Mouse (Mus musculus) forelimb bud, embryonic 11.5 days (tissue): ENCODE measurements at regions not wholly inside any gene's neighbourhood (a gene's known extent, or its start where the extent isn't known, plus 50 kb on each side); places are given as distances from the start of the nearest gene placed in this dataset.

Experiments
- DNase-seq: peaks from one replicate; pipeline ENCODE4 v3.0.0-alpha.2; 2012; ENCODE audit warnings: low read depth, low spot score

- no peak for DNase-seq
Observed at GRCm38 (mm10) chr12:25265066-25265465, 168.1 kb upstream of the Id2 start.

DNA sequence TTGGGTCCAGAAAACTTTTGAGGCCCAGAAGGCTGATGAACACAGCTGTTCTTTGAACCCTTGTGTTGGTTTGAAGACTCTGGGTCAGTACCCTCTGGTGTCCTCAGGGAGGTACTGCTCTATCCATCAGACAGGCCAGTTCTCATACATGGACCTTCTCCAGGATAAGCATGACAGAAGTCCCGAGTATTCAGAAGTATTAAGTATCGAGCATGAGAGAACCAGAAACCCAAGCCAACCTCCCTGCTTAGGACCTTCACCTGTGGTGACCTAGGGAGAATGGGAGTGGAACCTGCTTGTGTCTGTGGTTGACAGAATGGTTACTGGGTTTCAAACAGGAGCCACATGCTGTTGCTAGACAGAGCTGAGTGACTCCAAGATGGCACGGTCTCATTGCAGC lies 167.5 kb upstream of the Id2 start:
- DNase-seq = no peak

DNA sequence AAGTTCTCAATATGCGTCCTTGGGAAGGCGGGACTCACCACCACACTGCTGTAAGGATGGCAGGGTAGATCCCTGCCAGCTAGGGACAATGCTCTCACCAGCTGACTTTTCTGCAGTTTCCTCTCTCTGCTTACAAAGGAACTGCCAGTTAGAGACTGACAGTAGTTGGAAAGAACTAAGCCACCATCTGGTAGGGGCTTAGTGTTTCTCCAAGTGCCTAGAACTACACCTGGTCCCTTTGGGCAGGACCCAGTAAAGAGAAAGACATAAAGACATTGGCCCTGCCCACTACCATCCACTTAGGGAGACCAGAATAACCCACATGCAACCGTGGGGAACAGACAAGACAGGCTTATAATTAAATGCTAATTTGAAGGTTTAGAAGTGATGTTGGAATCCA lies 165.5 kb upstream of the Id2 start:
- no peak for DNase-seq

DNA sequence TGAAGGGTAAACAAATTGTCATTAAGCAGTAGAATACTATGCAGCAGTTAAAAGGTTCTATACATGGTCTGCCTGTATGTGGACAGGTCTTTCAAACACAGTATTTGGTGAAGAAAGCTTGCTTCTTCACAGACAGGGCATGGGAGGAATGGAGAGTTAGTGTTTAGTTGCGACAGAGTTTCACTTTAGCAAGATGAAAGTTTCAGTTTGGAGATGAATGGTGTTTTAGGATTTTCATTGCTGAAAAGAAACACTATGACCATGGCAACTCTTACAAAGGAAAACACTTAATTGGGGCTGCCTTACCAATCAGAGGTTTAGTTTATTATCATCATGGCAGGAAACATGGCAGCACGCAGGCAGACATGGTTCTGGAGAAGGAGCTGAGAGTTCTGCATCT lies 162.2 kb upstream of the Id2 start:
- DNase-seq = no peak

DNA sequence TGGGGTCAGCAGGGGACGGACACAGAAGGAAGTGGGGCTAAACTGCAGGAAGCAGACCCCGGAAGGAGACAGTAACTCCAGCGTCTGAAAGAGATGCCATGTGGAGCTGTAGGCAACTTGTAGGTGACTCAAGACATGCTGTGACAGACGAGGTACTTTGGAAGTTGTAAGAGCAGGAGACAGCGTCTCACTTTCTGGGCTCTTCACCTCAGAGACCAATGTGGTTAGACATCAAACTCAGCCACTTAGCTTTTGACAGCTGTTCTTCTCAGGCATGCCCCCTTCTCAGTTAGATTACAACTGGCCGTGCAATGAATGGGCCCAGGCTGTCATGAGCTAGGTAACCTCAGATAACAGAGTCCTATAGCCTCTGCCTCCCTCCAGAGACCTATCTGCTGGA lies 159.3 kb upstream of the Id2 start:
- DNase-seq = no peak

DNA sequence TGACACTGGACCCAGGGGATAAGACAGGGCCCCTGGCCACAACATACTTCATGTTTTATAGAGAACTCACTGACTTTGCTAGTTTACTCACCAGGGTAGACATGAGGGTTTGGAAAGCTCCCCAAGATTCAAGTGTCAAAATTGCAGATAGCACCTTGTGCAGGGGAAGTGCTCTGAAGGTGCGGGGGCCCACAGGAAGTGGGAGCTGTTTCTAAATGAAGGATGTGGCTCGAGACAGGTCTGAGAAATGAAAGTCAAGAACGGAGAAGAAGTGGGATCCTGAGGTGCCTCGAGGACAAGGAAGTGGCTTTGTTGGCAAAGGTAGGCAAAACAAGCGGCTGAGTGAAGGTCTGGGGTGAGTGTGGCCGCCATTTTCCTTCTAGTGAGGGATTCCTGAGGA lies 157.8 kb upstream of the Id2 start:
- no peak for DNase-seq

- DNase-seq = no peak
Observed at GRCm38 (mm10) chr12:25252776-25253510, 156.0 kb upstream of the Id2 start.

DNA sequence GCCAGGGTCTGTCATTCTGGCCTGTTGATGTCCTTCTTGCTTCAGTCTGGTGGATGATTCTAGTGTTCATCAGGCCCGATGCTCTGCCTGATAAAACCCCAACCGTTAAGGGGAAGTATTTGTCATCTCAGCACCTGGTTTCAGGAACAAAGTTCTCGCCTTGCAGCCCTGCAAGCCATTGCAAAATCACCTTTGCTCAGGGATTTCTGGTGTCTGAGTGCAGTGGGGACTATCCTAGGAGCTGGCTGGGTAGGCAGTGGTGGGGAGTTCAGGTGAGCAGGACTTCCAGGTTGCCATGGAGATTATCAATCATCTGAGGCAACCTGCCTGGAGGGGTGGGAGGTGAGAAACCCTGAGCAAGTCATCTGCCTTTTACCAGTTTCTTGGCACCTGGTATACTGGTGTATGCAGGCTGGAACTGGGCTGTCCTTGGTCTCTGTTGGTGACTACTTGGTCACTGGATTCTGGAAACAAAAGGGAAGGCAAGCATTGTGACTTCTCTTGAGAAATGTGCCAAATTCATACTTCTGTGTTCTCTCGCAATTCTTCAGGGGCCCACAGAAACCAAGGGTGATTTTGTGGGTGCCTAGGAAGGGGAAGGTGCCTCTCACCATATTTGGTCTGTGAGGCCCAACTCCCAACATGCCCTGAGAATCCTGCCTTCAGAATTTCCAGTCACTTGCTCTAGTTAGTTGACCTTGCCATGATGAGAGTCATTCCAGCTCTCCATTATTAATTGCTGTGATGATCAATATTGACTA lies 154.7 kb upstream of the Id2 start:
- DNase-seq = no peak

DNA sequence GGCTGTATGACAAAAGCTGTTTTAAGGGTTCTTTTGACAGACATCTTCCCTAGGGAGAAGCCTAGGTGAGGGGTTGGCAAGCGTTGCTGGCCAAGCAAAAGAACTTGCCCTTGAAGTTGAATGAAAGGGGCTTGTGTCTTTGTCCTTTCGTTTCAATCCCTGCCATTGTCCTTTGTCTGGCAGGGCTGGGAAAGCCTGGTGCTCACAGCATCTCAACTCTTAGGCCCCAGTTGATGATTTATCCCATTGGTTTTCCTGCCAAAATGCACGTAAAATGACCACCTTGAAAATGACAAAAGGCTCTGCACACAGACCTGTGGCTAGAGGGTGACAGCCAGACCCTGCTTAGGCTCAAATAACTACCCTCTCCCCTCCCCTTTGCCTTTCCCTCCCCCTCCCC lies 153.9 kb upstream of the Id2 start:
- no peak for DNase-seq

GRCm38 (mm10) chr12:25248681-25249366 lies 151.9 kb upstream of the Id2 start:
- DNase-seq = no peak

- no peak for DNase-seq
Observed at GRCm38 (mm10) chr12:25246566-25246965, 149.6 kb upstream of the Id2 start.

DNA sequence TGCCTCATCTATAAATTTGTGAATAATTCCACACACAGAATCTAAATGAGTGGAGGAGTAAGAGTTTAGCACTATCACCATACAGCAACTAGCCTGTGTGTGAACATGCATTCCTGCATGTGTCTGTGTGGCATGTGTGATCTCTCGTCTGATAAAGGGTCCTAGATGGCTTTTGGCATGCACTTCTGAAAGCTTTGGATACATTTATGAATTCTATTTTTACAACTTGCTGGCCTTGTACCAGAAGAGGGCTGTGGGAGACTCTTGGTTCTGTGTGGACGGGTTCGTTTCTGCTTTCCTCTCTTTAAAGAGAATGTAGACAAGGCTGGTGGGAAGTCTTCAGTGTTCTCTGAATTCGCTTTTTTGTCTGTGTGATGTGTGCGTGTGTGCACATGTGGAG lies 148.7 kb upstream of the Id2 start:
- DNase-seq = no peak

GRCm38 (mm10) chr12:25245251-25245650 lies 148.3 kb upstream of the Id2 start:
- DNase-seq = no peak

- DNase-seq = no peak
Observed at GRCm38 (mm10) chr12:25244666-25245065, 147.7 kb upstream of the Id2 start.

DNA sequence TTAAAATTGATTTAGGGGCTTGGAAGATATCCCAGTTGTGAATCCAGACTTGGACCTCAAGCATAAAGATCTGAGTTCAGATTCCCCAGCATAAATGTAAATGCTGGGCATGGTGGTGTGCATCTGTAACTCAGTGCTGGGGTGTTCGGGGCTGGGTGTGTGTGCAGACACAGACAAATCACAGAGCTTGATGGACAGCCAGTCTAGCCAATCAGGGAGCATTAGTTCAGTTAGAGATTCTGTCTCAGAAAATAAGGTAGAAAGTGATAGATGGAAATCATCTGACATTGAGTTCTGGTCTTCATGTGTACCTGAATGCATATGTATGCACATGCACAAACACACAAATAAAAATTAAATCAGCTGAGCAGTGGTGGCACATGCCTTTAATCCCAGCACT lies 147.0 kb upstream of the Id2 start:
- no peak for DNase-seq

GRCm38 (mm10) chr12:25242369-25242768 lies 145.4 kb upstream of the Id2 start:
- DNase-seq = no peak

DNA sequence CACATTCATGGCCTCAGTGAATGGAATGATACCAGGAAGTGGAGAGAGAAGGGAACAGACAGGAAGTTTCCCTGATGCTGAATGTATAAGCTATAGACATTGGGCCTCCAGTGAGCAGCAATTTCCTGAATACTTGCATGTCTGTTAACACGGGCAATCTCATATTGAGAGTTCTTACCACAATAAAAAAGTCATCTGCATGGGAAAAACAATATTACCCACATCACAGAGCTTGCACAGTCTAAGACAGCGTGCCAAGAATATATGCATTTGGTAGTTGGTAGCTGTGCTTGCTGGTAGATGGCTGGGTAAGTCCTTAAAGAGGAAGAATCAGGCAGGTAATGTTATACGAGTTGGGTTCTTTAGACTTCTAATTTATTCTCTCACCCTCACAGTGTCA lies 144.7 kb upstream of the Id2 start:
- DNase-seq = no peak

DNA sequence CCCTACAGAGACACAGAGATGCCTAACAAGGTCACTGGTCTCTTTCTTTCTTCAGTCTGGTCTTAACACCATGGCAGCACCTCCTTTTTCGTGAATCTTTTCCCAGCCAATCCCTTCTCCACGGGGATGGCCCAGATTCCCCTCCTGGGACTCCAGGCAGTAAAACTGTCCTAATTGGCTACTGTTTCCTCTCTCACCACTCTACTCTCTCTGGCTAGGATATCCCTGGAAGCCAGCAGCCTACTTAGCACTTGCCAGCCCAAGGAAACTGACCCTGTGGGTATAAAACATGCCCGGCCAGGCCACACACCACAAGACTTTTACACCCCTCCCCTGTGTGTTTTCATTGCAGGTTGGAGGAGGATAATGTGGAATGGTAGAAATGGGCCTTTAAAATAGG lies 143.9 kb upstream of the Id2 start:
- no peak for DNase-seq

GRCm38 (mm10) chr12:25240142-25240541 lies 143.2 kb upstream of the Id2 start:
- DNase-seq = no peak

- no peak for DNase-seq
Observed at GRCm38 (mm10) chr12:25235071-25235470, 138.1 kb upstream of the Id2 start.

- no peak for DNase-seq
Observed at GRCm38 (mm10) chr12:25234636-25235035, 137.7 kb upstream of the Id2 start.

- DNase-seq = no peak
Observed at GRCm38 (mm10) chr12:25233027-25233535, 136.1 kb upstream of the Id2 start.
